Mouse (Mus musculus) thymus, postnatal 10 days (tissue): ENCODE data around the gene Tgfbr2.
A peak's percentile ranks its signal among the peaks of the same experiment; 100 is the strongest.

Source experiments
- DNase-seq, 2 experiments: peaks; one replicate each; pipeline ENCODE4 v3.0.0; 2021; ENCODE audit warnings: low spot score in 2 of 2

Gene Tgfbr2

DNA sequence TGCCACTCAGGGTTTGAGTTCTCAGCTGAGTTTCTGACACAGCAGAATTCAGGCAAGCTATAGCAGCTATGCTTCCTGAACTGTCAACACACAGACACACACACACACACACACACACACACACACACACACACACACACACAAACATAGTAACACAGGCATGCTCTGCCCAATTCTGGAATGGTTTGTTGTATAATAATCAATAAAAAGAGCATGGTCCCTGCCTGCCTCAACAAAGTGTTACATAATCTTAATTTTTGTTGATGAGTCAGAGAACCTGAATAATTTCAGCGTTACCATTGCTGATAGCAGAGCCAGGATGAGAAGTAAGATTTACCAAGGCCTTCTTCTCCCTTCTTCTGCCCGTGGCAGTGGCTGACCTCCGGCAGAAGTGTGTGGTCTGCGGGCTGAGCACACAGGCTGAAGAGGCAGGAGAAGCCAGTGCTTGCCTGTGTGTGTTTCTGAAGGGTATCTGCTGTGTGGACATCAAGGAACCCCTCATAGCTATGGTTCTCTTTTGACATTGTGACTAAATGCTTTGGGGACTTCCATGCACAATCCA is 18.8 kb upstream of the Tgfbr2 start:
- no peak for DNase-seq

- no peak for DNase-seq
Observed at GRCm38 (mm10) chr9:116193535-116193881, 18.3 kb upstream of the Tgfbr2 start.

DNA sequence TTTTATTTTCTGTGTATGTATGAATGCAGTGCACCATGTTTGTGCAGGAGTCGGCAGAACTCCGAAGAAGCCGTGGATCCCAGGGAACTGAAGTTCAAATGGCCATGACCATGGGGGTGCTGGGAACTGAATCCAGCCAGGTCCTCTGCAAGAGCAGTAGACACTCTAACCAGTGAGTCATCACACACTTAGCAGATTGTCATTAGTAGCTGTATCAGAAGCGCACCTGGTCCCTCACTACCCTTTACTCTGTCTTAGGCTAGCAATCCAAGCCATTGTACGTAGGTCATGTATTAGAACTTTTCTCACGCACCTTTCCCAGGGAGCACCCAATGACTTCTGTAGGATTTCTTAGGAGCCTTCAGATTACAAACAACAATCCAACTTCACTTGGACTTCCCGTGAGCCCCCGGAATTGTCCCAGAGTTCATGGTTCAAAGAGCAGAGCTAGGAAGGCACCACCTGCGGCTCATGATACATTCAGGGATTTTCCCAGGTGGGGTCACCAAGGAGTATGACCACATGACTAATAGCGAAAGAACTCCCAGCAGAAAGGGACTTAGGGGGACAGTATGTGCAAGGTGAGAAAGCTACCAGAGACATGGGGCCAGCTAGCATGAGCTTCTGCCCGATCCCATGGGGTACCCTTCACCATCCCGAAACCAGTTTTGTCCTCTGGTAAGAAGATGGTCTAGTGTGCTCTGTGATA is 17.8 kb upstream of the Tgfbr2 start:
- DNase-seq: no peak

DNA sequence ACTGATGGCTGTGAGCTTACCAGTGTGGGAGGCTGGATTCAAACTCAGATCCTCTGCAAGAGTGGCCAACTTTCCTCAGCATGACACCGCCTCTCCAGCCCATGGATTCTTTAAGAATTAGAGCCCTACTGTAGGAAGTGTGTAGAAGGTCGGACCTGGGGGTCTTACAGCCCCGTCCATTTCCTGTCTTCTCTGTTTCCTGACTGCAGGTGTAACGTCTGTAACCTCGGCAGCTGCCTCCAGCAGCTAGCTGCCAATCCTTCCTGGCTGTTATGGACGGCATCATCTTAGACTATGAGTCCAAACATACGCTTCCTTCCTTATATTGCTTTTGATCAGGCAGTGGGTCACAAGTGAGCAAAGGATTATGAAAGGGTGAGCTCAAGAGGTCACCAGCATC is 17.1 kb upstream of the Tgfbr2 start:
- DNase-seq: no peak

- DNase-seq: no peak
Observed at GRCm38 (mm10) chr9:116189831-116190230, 14.7 kb upstream of the Tgfbr2 start.

DNA sequence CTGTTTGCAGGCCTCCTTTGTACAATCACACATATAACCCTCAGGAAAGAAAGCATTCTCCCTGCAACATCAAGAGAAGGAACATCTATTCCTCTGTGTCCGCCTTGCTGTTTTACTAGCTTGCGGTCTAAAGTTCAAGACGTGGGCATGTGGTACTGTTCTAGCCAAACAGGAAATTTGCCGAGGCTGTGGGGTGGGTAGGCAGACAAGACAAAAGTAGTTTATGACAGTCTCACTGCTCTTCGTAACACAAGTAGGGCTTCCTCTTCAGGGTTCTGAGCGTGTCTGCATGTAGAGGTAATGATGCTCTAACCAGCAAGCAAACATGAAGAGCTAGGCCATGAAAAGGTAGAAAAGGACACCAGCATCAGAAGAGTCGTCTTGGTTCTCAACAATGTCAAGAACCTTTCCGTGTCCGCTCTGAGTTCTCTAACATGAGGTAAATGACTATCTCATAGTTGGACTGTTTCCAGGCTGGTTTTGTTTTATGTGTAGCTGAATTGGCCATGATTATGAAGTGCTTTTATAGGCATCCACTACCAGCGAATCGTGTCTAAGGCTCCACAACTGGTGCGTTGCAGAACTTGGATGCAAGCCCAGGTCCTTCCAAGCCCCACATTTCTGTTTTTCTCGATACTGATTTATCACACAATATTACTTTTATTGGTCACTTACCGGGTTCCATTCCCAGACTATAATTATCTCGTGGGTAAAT is 13.9 kb upstream of the Tgfbr2 start:
- peak; percentile 48 to 52 for DNase-seq

- DNase-seq: no peak
Observed at GRCm38 (mm10) chr9:116187181-116187731, 12.1 kb upstream of the Tgfbr2 start.

DNA sequence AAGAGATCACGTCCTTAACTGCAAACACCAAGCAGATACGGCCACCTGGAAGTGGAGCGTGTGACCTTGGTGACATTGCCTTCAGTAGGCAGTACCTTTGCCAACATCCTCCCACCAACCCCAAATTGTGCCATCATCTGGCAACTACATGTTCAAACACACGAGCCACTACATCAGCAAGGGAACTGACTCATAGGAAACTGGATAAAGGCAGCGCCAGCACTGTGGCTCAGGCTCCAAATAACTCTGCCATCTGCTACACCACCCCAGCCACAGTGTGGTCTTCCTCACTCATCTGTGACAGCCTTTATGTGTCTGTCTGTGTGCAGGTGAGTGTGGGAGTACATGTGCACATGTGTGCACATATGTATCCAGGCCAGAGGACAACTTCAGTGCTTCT is 9.7 kb upstream of the Tgfbr2 start:
- no peak for DNase-seq

DNA sequence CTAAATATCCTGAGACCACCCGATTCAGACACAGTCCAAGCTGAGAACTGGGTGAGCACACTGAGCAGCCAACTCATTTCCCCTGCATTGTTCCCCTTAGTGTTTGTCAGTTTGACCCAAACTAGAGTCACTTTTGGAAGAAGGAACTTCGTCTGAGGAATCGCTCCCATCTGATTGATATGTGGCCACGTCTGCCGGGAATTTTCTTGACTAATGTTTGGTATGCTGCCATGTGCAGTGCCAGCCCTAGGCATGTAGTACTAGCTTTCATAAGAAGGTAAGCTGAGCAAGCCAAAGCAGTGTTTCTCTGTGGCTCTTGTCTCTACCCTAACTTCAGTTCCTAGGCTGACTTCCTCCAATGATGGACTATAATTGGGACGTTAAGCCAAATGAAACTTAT is 7.9 kb upstream of the Tgfbr2 start:
- DNase-seq: no peak

DNA sequence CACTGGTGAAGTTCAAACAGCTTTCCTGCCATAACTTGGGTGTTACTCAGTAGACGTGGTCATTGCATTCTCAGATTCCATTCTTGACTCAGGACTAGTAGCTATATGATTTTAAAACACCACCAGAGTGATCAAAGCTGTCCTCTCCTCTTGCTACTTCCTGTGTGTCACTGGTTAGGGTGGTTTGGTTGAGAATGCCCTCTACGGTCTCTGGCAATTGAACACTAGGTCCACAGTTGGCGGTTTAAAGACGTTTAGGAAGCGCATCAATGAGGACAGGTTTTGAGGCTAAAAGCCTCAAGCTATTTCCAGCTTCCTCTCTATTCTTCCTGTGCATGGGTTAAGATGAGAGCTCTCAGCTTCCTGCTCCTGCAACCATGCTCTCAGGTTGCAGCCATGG is 6.4 kb upstream of the Tgfbr2 start:
- DNase-seq: no peak

DNA sequence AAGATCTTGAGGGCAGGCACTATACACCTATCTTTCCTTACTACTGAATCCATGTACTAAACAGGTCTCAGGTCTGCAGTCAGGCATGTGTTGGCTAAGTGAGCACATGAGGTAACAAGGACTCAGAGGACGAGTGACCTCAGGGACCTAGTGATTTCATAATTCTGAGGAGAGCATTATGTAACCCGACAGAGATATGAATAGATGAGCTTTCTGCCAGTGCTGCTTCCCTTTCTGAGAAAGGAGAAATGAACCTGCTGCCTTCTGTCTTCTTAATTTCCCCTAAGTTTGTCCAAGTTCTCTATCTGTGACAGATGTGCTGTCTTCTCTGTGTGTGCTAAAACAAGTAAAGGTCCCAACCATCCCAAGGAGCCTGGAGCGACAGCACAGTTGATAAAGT is 3.0 kb upstream of the Tgfbr2 start:
- no peak for DNase-seq

DNA sequence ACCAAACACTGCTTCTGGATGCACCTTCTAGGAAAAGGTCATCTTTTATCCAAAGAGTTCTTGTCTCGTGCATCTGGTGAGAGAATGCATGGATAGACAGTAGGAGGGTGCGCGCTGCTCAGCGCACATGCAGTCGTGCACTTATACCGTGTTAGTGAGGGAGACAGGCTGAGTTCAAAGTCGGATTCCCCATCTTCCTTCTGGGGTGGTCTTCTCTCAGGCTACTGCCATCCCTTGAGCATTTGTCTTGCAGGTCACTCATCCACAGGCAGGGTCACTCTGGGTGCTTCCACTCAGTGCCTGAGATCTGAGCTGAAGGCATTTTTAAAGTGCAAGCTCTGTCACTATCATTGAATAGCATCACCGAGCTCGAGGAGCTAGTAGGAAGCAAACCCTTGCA is 1.9 kb upstream of the Tgfbr2 start:
- DNase-seq: no peak

GRCm38 (mm10) chr9:116175488-116176115 is 442 bp upstream of the Tgfbr2 start:
- DNase-seq: peak; percentile 64 to 65

DNA sequence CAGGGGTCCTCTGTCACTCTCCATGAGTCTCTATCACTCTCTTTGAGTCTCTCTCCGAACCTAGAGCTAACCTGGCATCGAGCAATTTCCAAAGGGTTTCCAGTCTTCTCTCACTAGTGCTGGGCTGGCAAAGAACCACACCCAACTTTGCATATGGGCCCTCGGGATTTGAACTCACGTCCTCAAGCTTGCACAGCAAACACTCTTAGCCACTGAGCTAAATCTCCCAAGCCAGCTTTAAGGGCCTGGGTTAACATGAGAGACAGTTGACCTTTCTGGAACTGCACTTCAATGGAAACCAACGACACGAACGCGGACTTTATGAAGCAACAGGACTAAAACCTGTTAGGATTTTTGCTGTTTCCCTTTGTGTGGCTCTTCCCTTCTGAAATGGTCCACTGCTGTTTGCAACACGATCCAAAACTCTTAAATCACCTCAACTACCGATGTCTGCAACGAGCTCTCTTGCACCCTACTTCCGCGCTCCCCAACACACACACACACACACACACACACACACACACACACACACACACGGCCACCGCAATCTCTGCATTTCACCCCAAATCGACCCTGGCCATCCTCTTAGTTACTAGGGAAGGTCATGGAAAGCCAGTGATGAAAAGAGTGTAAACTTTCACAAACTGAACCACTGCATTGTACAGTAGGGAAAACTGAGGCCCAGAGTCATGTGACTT is 1.5 kb downstream of the Tgfbr2 start:
- no peak for DNase-seq

- no peak for DNase-seq
Observed at GRCm38 (mm10) chr9:116173059-116173458, 2.1 kb downstream of the Tgfbr2 start.

DNA sequence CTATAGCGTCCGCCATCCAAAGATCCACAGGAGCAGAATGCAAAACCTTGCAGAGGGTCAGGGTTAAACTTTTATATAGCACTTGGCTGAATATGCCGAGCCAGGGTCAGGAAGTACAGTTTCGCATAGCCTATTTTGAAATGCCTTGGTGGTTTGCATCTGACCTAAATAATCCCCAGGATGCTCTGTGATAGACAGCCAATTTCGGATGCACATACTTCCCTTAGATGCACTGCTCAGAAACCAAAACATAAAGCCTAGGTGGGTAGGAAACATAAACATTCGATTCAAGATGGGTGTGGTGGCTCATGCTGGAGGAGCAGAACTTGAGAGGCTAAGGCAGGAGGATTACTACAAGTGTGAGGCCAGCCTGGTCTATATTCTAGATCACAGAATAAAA is 6.1 kb downstream of the Tgfbr2 start:
- no peak for DNase-seq

- no peak for DNase-seq
Observed at GRCm38 (mm10) chr9:116167304-116167880, 7.8 kb downstream of the Tgfbr2 start.

GRCm38 (mm10) chr9:116166363-116166762 is 8.8 kb downstream of the Tgfbr2 start:
- DNase-seq: no peak

- no peak for DNase-seq
Observed at GRCm38 (mm10) chr9:116163883-116164282, 11.3 kb downstream of the Tgfbr2 start.

- no peak for DNase-seq
Observed at GRCm38 (mm10) chr9:116162866-116163374, 12.2 kb downstream of the Tgfbr2 start.

DNA sequence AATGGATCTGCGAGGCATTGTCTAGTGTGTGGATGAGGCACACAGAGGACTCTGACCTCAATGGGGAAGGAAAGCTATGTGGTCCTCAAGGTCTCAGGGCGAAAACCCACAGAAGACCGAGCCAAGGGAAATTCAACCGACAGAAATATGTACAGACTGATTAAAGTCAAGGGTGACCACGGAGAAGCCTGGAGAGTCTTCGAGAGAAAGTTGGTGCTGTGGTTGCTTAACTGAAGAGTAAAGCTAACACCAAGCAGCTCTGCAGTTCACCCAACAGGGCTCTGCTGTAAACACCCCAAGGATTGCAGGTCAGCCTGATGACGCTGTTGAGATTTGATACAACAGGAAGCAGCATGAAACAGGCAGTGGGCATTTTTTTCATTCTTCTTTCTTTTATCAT is 14.3 kb downstream of the Tgfbr2 start:
- DNase-seq: no peak
